Mouse (Mus musculus): ENCODE measurements around the gene Nwd1.

GRCm38 (mm10) chr8:72716594-72716993, 70.1 kb downstream of the Nwd1 start:
- TF ChIP-seq CTCF (IDR thresholded peaks at IDR 0.05; ENCODE audit: low read depth, low read length), result no peak
- TF ChIP-seq POLR2A (IDR thresholded peaks at IDR 0.05; ENCODE audit: borderline replicate concordance, low read depth, low read length), result no peak

Measured in bone marrow macrophage, adult 2 months (primary cell).